ENCODE assay signal across 8 mouse cellular contexts in genomic region chr14:34200738-34201230, GRCm38 (mm10). TPM values are rescaled to one million over a fixed set of nuclear protein-coding genes. Genes with fewer than 3 reads are reported as not detected.
DNase-seq lines count a peak whose midpoint lies in the region; ATAC-seq and TF ChIP-seq lines count a peak whose summit lies in the region.

No protein-coding gene starts in this region.

- peak overlapping the region; percentile 57 for H3K4me3 ChIP-seq in ES-Bruce4 (ENCODE audit: low read depth, low read length)
- H3K4me3 ChIP-seq in hindbrain, embryonic 11.5 days (ENCODE audit: low read depth, low read length): peak overlapping the region; percentile 70
- peak overlapping the region; percentile 64 for H3K4me3 ChIP-seq in liver, adult 2 months (ENCODE audit: insufficient read depth, low read depth, low read length)
- peak overlapping the region; percentile 84 for H3K4me3 ChIP-seq in neural tube, embryonic 13.5 days

- 2% methylated on average over 19 of the region's 19 CpGs for WGBS in hindbrain, embryonic 11.5 days
- 25% methylated on average over 19 of the region's 19 CpGs for WGBS in liver, adult 2 months
- WGBS in neural tube, embryonic 13.5 days: 4% methylated on average over 19 of the region's 19 CpGs

- no peak for TF ChIP-seq CTCF in ES-Bruce4 (IDR thresholded peaks at IDR 0.05; ENCODE audit: low read depth, low read length)
- TF ChIP-seq CTCF in liver, adult 2 months (IDR thresholded peaks at IDR 0.05; ENCODE audit: low read depth, low read length): no peak

- peak; percentile 77 for ATAC-seq in hindbrain, embryonic 11.5 days (ENCODE audit: low FRiP score)
- ATAC-seq in neural tube, embryonic 13.5 days (ENCODE audit: low read depth): peak; percentile 90

- H3K4me2 ChIP-seq in hindbrain, embryonic 11.5 days (replicated peaks; ENCODE audit: low read depth, low read length): peak overlapping the region; percentile 94
- peak overlapping the region; percentile 85 for H3K4me2 ChIP-seq in neural tube, embryonic 13.5 days

- TF ChIP-seq POLR2A in ES-Bruce4 (IDR thresholded peaks at IDR 0.05; ENCODE audit: insufficient read depth, low read length): no peak
- no peak for TF ChIP-seq POLR2A in liver, adult 2 months (IDR thresholded peaks at IDR 0.05; ENCODE audit: extremely low read depth, insufficient read depth, low read length)

- H3K4me1 ChIP-seq in ES-Bruce4 (ENCODE audit: control insufficient read depth, insufficient read depth, low read length): no peaks in the 10 kb centered on the region
- H3K4me1 ChIP-seq in hindbrain, embryonic 11.5 days (replicated peaks; ENCODE audit: control insufficient read depth, insufficient read depth, low read length): no peaks in the 10 kb centered on the region
- no peaks in the 10 kb centered on the region for H3K4me1 ChIP-seq in liver, adult 2 months (ENCODE audit: control insufficient read depth, insufficient read depth, low read length)
- peaks cover 13% of the 10 kb centered on the region for H3K4me1 ChIP-seq in neural tube, embryonic 13.5 days (replicated peaks)

- DNase-seq in embryo, embryonic 10 days (ENCODE audit: low spot score): peak; percentile 49
- no peak for DNase-seq in embryo, embryonic 9.5 days (ENCODE audit: extremely low spot score)
- DNase-seq in embryo, embryonic 11 days: peak; percentile 51
- DNase-seq in hindbrain, embryonic 11.5 days (ENCODE audit: low spot score): peak; percentile 61
- DNase-seq in liver, adult 2 months (ENCODE audit: extremely low read depth, low read depth, low spot score): no peak
- no peak for DNase-seq in spleen, postnatal 4 days (ENCODE audit: low spot score in 2 of 2)

- peak overlapping the region; percentile 20; the same call in 1 of the 2 replicates for H3K9ac ChIP-seq in ES-Bruce4 (ENCODE audit: low read depth, poor library complexity, severe bottlenecking)
- peak overlapping the region; percentile 62 for H3K9ac ChIP-seq in hindbrain, embryonic 11.5 days (ENCODE audit: low read depth, low read length)
- no peak overlapping the region for H3K9ac ChIP-seq in liver, adult 2 months (ENCODE audit: low read depth, low read length)
- H3K9ac ChIP-seq in neural tube, embryonic 13.5 days: peak overlapping the region; percentile 86

- no peaks in the 10 kb centered on the region for H3K36me3 ChIP-seq in ES-Bruce4 (ENCODE audit: control insufficient read depth, insufficient read depth, low read length, poor library complexity, severe bottlenecking)
- no peaks in the 10 kb centered on the region for H3K36me3 ChIP-seq in hindbrain, embryonic 11.5 days (ENCODE audit: control insufficient read depth, insufficient read depth, low read length)
- H3K36me3 ChIP-seq in liver, adult 2 months (ENCODE audit: control insufficient read depth, insufficient read depth, low read length): no peaks in the 10 kb centered on the region
- no peaks in the 10 kb centered on the region for H3K36me3 ChIP-seq in neural tube, embryonic 13.5 days

- TF ChIP-seq EP300 in ES-Bruce4 (IDR thresholded peaks at IDR 0.05; ENCODE audit: insufficient read depth, low read depth, low read length): no peak

- H3K79me2 ChIP-seq in liver, adult 2 months (ENCODE audit: control insufficient read depth, insufficient read depth, low read length): no peaks in the 10 kb centered on the region

- H3K9me3 ChIP-seq in ES-Bruce4 (replicated peaks; ENCODE audit: control insufficient read depth, insufficient read depth, low read length, poor library complexity, severe bottlenecking): no peaks in the 10 kb centered on the region
- no peaks in the 10 kb centered on the region for H3K9me3 ChIP-seq in hindbrain, embryonic 11.5 days (ENCODE audit: control insufficient read depth, low read length)
- H3K9me3 ChIP-seq in neural tube, embryonic 13.5 days: no peaks in the 10 kb centered on the region

- no peaks in the 10 kb centered on the region for H3K27me3 ChIP-seq in ES-Bruce4 (ENCODE audit: control insufficient read depth, insufficient read depth, low read length, poor library complexity, severe bottlenecking)
- H3K27me3 ChIP-seq in hindbrain, embryonic 11.5 days (ENCODE audit: control insufficient read depth, insufficient read depth, low read length): no peaks in the 10 kb centered on the region
- H3K27me3 ChIP-seq in liver, adult 2 months (ENCODE audit: control insufficient read depth, insufficient read depth, low read length): peaks cover 4% of the 10 kb centered on the region; the same call in 1 of the 2 replicates
- H3K27me3 ChIP-seq in neural tube, embryonic 13.5 days: no peaks in the 10 kb centered on the region; the same call in 1 of the 2 replicates

- no peak overlapping the region for H3K27ac ChIP-seq in ES-Bruce4 (ENCODE audit: insufficient read depth, low read length)
- no peak overlapping the region for H3K27ac ChIP-seq in hindbrain, embryonic 11.5 days (ENCODE audit: low read depth, low read length)
- no peak overlapping the region for H3K27ac ChIP-seq in liver, adult 2 months (replicated peaks; ENCODE audit: insufficient read depth, low read depth, low read length)
- H3K27ac ChIP-seq in neural tube, embryonic 13.5 days (replicated peaks): peak overlapping the region; percentile 73

RNA-seq across cellular contexts. Expression of gene Gprin2, which starts 0.7 kb away (rescaled TPM):
- 1.1 and 1.3 TPM in 2 replicates for polyA plus RNA-seq in ES-Bruce4 (2011; ENCODE audit: insufficient read depth, insufficient read length, low read depth, missing spikeins)
- 0.33 and 0.74 TPM in 2 replicates for polyA plus RNA-seq in hindbrain, embryonic 11.5 days (2014; fragmentation: Nextera tagmentation; extraction: Ambion mirVana)
- total RNA-seq in liver, adult 2 months (2014; rRNA removed): under 0.01 and 0.09 TPM in 2 replicates
- 0.01 TPM in 1 of 2 replicates, not detected in the other for polyA plus RNA-seq in liver, adult 2 months (2012; rRNA removed)
- 3.1 and 3.5 TPM in 2 replicates for polyA plus RNA-seq in neural tube, embryonic 13.5 days (2015; fragmentation: Nextera tagmentation; extraction: Ambion mirVana)

RNA-seq across cellular contexts. Expression of gene Syt15, which starts 18.6 kb away (rescaled TPM):
- 0.31 TPM in 1 of 2 replicates, not detected in the other for polyA plus RNA-seq in ES-Bruce4 (2011; ENCODE audit: insufficient read depth, insufficient read length, low read depth, missing spikeins)
- 0.32 TPM in 1 of 2 replicates, not detected in the other for polyA plus RNA-seq in hindbrain, embryonic 11.5 days (2014; fragmentation: Nextera tagmentation; extraction: Ambion mirVana)
- total RNA-seq in liver, adult 2 months (2014; rRNA removed): 0.07 and 0.09 TPM in 2 replicates
- 0.12 and 0.22 TPM in 2 replicates for polyA plus RNA-seq in liver, adult 2 months (2012; rRNA removed)
- polyA plus RNA-seq in neural tube, embryonic 13.5 days (2015; fragmentation: Nextera tagmentation; extraction: Ambion mirVana): 0.41 and 0.54 TPM in 2 replicates

RNA-seq across cellular contexts. Expression of gene Npy4r, which starts 48.5 kb away (rescaled TPM):
- not detected in 2 replicates for polyA plus RNA-seq in ES-Bruce4 (2011; ENCODE audit: insufficient read depth, insufficient read length, low read depth, missing spikeins)
- polyA plus RNA-seq in hindbrain, embryonic 11.5 days (2014; fragmentation: Nextera tagmentation; extraction: Ambion mirVana): 0.04 TPM in 1 of 2 replicates, not detected in the other
- under 0.01 TPM in 1 of 2 replicates, not detected in the other for total RNA-seq in liver, adult 2 months (2014; rRNA removed)
- not detected in 2 replicates for polyA plus RNA-seq in liver, adult 2 months (2012; rRNA removed)
- polyA plus RNA-seq in neural tube, embryonic 13.5 days (2015; fragmentation: Nextera tagmentation; extraction: Ambion mirVana): 0.11 TPM in 1 of 2 replicates, not detected in the other

Comparison
In these comparisons a context has a peak if more than half of its experiments do, and no peak if none do; other contexts are left out.
1. DNase-seq: peak in embryo, embryonic 10 days (single experiment), embryo, embryonic 11 days (single experiment) and hindbrain, embryonic 11.5 days (single experiment); none in embryo, embryonic 9.5 days (single experiment), liver, adult 2 months (single experiment) and spleen, postnatal 4 days (0 of 2).
2. Peak in every context shown above with its lines, with median percentiles within 50 percentile points of each other: H3K4me3 ChIP-seq.